Mouse (Mus musculus) erythroblast, embryonic 14.5 days (primary cell): ENCODE results near the gene Prr3. TPM values are rescaled to one million over a fixed set of nuclear protein-coding genes. Genes with fewer than 3 reads are reported as not detected.

Experiments used
- H3K27me3 ChIP-seq: 2 replicates; pipeline ENCODE4 v1.6.1; 2012; ENCODE audit warnings: inconsistent platforms; ENCODE audit not compliant: control insufficient read depth
- H3K36me3 ChIP-seq: 2 replicates; pipeline ENCODE4 v1.6.1; 2012; ENCODE audit warnings: mild to moderate bottlenecking, inconsistent platforms; ENCODE audit not compliant: control insufficient read depth
- H3K4me1 ChIP-seq: 2 replicates; pipeline ENCODE4 v1.6.1; 2012; ENCODE audit warnings: inconsistent platforms; ENCODE audit not compliant: control insufficient read depth
- H3K4me3 ChIP-seq: replicated peaks from 2 replicates; pipeline ENCODE3; 2012; ENCODE audit warnings: moderate library complexity, mild to moderate bottlenecking, inconsistent platforms
- H3K9me3 ChIP-seq: 2 replicates; pipeline ENCODE4 v1.6.1; 2012; ENCODE audit warnings: low read length, inconsistent platforms, mixed read lengths; ENCODE audit not compliant: control insufficient read depth
- GATA1 ChIP-seq: IDR thresholded peaks from 2 replicates; pipeline ENCODE4 v1.6.1; 2012; ENCODE audit warnings: low read length, inconsistent platforms, mixed read lengths
- TAL1 ChIP-seq: IDR thresholded peaks from 3 replicates; pipeline ENCODE4 v1.6.1; 2012; ENCODE audit warnings: low read length, inconsistent platforms, mixed read lengths
- polyA plus RNA-seq: library from polyadenylated mRNA; stranded (reverse); fragments of >175 nt; gene quantifications from 2 replicates; pipeline ENCODE4 v1.2.3, GENCODE M21; 2012

Prr3 gene
- polyA plus RNA-seq, 1 experiment, result 0.30 TPM

DNA sequence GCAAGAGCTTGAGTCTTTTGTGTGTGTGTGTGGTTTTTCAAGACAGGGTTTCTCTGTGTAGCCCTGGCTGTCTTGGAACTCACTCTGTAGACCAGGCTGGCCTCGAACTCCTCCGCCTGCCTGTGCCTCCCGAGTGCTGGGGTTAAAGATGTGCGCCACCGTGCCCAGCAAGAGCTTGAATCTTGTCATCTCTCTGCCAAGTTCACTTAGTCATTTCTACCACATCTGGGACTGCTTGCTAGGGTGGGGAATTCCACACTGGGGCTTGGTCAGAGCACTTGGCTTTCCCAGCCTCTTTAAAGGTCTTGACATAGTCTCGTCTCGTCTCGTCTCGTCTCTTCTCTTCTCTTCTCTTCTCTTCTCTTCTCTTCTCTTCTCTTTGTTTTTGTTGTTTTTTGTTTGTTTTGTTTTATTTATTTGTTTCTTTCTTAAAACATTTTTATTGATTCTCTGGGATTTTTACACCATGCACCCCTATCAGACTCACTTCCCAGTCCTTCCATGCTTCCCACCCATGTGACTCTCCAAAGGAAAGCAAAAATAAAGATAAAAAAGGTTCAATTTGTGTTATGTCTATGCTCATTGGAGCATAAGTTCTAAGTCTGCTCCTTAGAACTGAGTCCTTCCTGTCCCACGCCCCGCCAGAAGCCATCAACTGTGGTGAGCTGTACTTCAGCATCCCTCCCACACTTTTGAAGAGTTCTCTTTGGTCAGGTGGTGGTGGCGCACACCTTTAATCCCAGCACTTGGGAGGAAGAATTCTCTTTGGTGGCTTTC lies 21.3 kb upstream of the Prr3 start:
- Histone ChIP-seq H3K4me1 (peaks cover 86% of the 10 kb centered on the region), H3K36me3 (peaks cover 70% of the 10 kb centered on the region), H3K27me3 (no peaks in the 10 kb centered on the region), H3K4me3 (peak overlapping the region; percentile 37), H3K9me3 (peaks cover 33% of the 10 kb centered on the region)
- TF ChIP-seq TAL1 (no peak), GATA1 (no peak)

GRCm38 (mm10) chr17:36000349-36000748 lies 20.3 kb upstream of the Prr3 start:
- TF ChIP-seq TAL1 (no peak), GATA1 (no peak)
- H3K27me3 ChIP-seq, result no peaks in the 10 kb centered on the region
- peaks cover 61% of the 10 kb centered on the region for H3K36me3 ChIP-seq
- H3K9me3 ChIP-seq, result peaks cover 31% of the 10 kb centered on the region
- peaks cover 85% of the 10 kb centered on the region for H3K4me1 ChIP-seq
- H3K4me3 ChIP-seq, result peak overlapping the region; percentile 69

- TF ChIP-seq GATA1 (no peak), TAL1 (no peak)
- H3K36me3 ChIP-seq, result peaks cover 51% of the 10 kb centered on the region
- peak overlapping the region; percentile 69 for H3K4me3 ChIP-seq
- H3K4me1 ChIP-seq, result peaks cover 87% of the 10 kb centered on the region
- peaks cover 31% of the 10 kb centered on the region for H3K9me3 ChIP-seq
- H3K27me3 ChIP-seq, result no peaks in the 10 kb centered on the region
Observed at GRCm38 (mm10) chr17:35999356-35999755, 19.3 kb upstream of the Prr3 start.

- peaks cover 45% of the 10 kb centered on the region for H3K36me3 ChIP-seq
- H3K9me3 ChIP-seq, result peaks cover 31% of the 10 kb centered on the region
- peak overlapping the region; percentile 69 for H3K4me3 ChIP-seq
- H3K27me3 ChIP-seq, result no peaks in the 10 kb centered on the region
- peaks cover 86% of the 10 kb centered on the region for H3K4me1 ChIP-seq
- no peak for TF ChIP-seq TAL1
- TF ChIP-seq GATA1, result no peak
Observed at GRCm38 (mm10) chr17:35998545-35999305, 18.7 kb upstream of the Prr3 start.

- Histone ChIP-seq H3K27me3 (no peaks in the 10 kb centered on the region), H3K9me3 (peaks cover 26% of the 10 kb centered on the region), H3K36me3 (peaks cover 36% of the 10 kb centered on the region), H3K4me1 (peaks cover 88% of the 10 kb centered on the region), H3K4me3 (peak overlapping the region; percentile 69)
- TF ChIP-seq TAL1, result no peak
- TF ChIP-seq GATA1, result no peak
Observed at GRCm38 (mm10) chr17:35997713-35998510, 17.9 kb upstream of the Prr3 start.

- Histone ChIP-seq H3K4me1 (peaks cover 83% of the 10 kb centered on the region), H3K36me3 (peaks cover 27% of the 10 kb centered on the region), H3K4me3 (peak overlapping the region; percentile 69), H3K27me3 (no peaks in the 10 kb centered on the region), H3K9me3 (peaks cover 16% of the 10 kb centered on the region)
- TF ChIP-seq GATA1 (no peak), TAL1 (no peak)
Observed at GRCm38 (mm10) chr17:35996949-35997348, 16.9 kb upstream of the Prr3 start.

GRCm38 (mm10) chr17:35994879-35995240 lies 14.8 kb upstream of the Prr3 start:
- Histone ChIP-seq H3K27me3 (no peaks in the 10 kb centered on the region), H3K4me3 (peak overlapping the region; percentile 83), H3K4me1 (peaks cover 65% of the 10 kb centered on the region), H3K36me3 (peaks cover 11% of the 10 kb centered on the region), H3K9me3 (peaks cover under 1% of the 10 kb centered on the region; the same call in 1 of the 2 replicates)
- TF ChIP-seq GATA1 (no peak), TAL1 (no peak)

GRCm38 (mm10) chr17:35994175-35994878 lies 14.3 kb upstream of the Prr3 start:
- peaks cover 6% of the 10 kb centered on the region for H3K36me3 ChIP-seq
- H3K9me3 ChIP-seq, result no peaks in the 10 kb centered on the region
- no peaks in the 10 kb centered on the region for H3K27me3 ChIP-seq
- TF ChIP-seq TAL1 (no peak), GATA1 (no peak)
- H3K4me3 ChIP-seq, result peak overlapping the region; percentile 83
- peaks cover 61% of the 10 kb centered on the region for H3K4me1 ChIP-seq
